Mouse (Mus musculus): ENCODE results near the gene Cebpg.

The Cebpg gene

GRCm38 (mm10) chr7:35025409-35026275, 30.7 kb downstream of the Cebpg start:
- DNase-seq (ENCODE audit: inconsistent ontology term) = peak; percentile 42

GRCm38 (mm10) chr7:35024426-35024825, 31.9 kb downstream of the Cebpg start:
- no peak for DNase-seq (ENCODE audit: inconsistent ontology term)

DNA sequence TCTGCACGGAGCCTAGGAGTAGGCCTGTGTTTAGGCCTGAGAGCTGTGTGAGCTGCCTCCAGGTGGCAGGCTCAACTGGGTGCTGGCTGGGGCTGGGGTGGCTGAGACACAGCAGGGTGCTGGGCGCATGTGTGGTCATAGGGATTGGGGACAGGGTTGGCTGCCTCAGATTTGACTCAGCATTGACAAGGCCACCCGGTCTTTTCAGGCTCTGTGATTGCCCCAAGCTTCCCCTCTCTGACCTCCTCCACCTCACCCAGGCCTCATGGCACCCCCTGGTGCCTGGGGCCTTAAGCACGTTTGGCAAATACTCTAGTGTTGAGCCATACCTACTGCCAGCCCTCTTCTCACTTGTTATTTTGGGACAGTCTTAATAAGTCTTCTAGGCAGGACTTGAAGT, 33.1 kb downstream of the Cebpg start:
- DNase-seq (ENCODE audit: inconsistent ontology term) = no peak

DNA sequence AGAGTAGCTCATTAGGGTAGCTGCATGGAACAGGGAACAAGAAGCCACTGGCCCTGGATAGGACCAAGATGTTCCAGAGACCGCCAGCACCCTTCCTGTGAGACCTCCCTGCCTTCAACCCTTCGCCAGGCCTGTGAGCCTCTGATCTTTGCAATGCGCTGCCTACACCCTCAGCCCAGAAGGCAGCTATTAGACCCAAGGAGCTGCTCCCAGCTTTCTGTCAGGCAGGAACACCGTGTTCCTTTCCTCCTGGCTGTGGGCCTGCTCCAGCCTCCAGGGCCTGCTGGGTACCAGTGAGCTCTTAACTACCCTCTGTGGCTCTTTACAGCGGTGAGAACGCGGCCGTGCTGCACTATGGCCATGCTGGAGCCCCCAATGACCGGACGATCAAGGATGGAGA, 35.0 kb downstream of the Cebpg start:
- DNase-seq (ENCODE audit: inconsistent ontology term) = no peak

GRCm38 (mm10) chr7:35015252-35015651, 41.1 kb downstream of the Cebpg start:
- DNase-seq (ENCODE audit: inconsistent ontology term) = no peak

DNA sequence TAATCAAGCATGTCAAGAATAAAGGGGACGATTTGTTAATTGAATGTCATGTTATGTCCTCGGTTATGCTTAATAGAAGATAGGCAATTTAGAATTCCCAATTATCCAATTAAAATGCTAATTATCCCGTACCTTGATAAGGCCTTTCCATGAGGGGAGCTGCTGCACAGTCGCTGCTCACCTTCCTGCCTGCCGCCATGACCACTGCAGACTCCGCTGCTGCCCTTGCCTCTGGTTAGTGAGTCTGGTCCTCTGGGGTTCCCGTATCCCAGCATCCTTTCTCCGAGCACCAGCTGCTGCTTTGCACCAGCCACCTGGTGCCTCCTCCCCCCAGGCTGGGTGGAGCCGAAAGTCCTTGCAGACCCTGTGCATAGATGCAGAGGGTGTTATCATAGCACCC, 43.1 kb downstream of the Cebpg start:
- DNase-seq (ENCODE audit: inconsistent ontology term) = no peak

DNA sequence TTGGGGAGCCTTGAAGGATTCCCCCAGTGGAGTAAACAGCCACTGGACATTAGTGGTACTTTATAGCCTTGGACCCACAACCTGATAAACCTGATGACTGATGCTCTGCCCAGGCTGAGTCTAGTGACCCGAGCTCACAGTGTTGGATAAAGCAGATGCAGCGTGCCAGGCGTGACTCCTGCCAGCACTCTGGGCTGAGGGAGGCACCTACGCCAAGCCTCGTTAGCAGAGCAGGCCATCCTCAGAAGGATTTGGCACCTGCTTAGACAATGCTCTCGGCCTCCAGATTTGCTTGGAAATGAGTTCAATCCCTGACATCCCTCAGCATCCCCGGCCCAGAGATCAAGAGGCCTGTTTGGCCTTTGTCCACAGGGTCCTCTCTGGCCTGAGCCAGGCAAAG, 49.7 kb downstream of the Cebpg start:
- DNase-seq (ENCODE audit: inconsistent ontology term) = no peak

DNA sequence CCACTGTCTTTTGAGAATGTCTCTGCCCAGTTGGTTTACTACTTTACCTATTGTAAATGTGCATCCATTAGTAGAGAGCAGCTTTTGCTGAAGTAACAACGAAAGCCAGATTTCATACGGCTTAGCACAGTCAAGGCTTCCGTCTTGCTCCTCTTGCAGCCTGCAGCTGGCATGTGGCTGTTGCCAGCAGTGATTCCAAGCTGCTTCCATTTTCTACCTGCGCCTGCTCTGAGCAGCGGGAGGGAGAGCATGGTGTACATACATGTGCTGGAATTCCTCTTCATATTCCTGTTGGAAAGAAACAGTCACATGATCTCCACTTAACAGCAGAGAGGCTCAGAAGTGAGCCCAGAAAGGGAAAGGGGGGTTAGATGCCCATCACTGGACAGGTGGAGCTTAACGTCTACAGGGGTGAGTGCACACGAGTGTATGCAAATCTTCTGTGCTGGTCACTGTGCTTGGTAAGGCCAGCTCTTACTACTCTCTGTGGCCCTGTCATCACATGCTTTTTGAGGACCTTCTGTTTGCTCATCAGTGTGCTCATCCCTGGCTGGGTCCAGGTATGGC, 53.1 kb downstream of the Cebpg start:
- no peak for DNase-seq (ENCODE audit: inconsistent ontology term)

- DNase-seq (ENCODE audit: inconsistent ontology term) = peak; percentile 6
These were observed 55.5 kb downstream of the Cebpg start for GRCm38 (mm10) chr7:35000839-35001238.
